Mouse (Mus musculus) liver, adult 2 months (tissue): ENCODE results near the gene Gadd45gip1. TPM values are rescaled to one million over a fixed set of nuclear protein-coding genes. Genes with fewer than 3 reads are reported as not detected.

Experiments
- DNase-seq: peaks from one replicate; pipeline ENCODE4 v3.0.0-alpha.2; 2011; ENCODE audit warnings: low read depth, low spot score; ENCODE audit errors: extremely low read depth
- H3K27ac ChIP-seq: fragments of 200-500 bp; replicated peaks from 2 replicates; pipeline ENCODE4 v1.5.1; 2012; ENCODE audit warnings: low read depth, mild to moderate bottlenecking, control low read depth, inconsistent platforms, low read length; ENCODE audit not compliant: insufficient read depth
- H3K27me3 ChIP-seq: fragments of 200-500 bp; 2 replicates; pipeline ENCODE4 v1.6.1; 2012; ENCODE audit warnings: mild to moderate bottlenecking, moderate library complexity, low read length, inconsistent platforms; ENCODE audit not compliant: control insufficient read depth, insufficient read depth
- H3K36me3 ChIP-seq: fragments of 200-500 bp; 2 replicates; pipeline ENCODE4 v1.6.1; 2012; ENCODE audit warnings: low read length, inconsistent platforms; ENCODE audit not compliant: control insufficient read depth, insufficient read depth
- H3K4me1 ChIP-seq: fragments of 200-500 bp; 2 replicates; pipeline ENCODE4 v1.6.1; 2011; ENCODE audit warnings: low read length; ENCODE audit not compliant: control insufficient read depth, insufficient read depth
- H3K4me3 ChIP-seq: fragments of 200-500 bp; 2 replicates; pipeline ENCODE4 v1.5.1; 2011; ENCODE audit warnings: low read depth, mild to moderate bottlenecking, control low read depth, low read length, moderate library complexity; ENCODE audit not compliant: insufficient read depth
- H3K79me2 ChIP-seq: fragments of 200-500 bp; 2 replicates; pipeline ENCODE4 v1.6.1; 2012; ENCODE audit warnings: inconsistent platforms, mild to moderate bottlenecking, low read length, moderate library complexity; ENCODE audit not compliant: control insufficient read depth, insufficient read depth
- H3K9ac ChIP-seq: fragments of 200-500 bp; 2 replicates; pipeline ENCODE4 v1.6.1; 2012; ENCODE audit warnings: low read depth, mild to moderate bottlenecking, control low read depth, inconsistent platforms, low read length
- CTCF ChIP-seq: fragments of 200-500 bp; IDR thresholded peaks from 2 replicates; pipeline ENCODE4 v1.5.1; 2011; ENCODE audit warnings: low read depth, low read length, control low read depth
- POLR2A ChIP-seq: fragments of 200-500 bp; IDR thresholded peaks from 2 replicates; pipeline ENCODE4 v1.6.1; 2011; ENCODE audit warnings: low read length, control low read depth; ENCODE audit not compliant: insufficient read depth; ENCODE audit errors: extremely low read depth
- WGBS: fragments of 180-500 bp; shearing (Covaris S2); methylation state at CpG from one replicate; pipeline ENCODE4 v1.1.7; 2018; 5-methylcytosine and 5-hydroxymethylcytosine counted together
- polyA plus RNA-seq: library from polyadenylated mRNA; depleted of rRNA; stranded (reverse); fragments of >200 nt; gene quantifications from 2 replicates; pipeline ENCODE4 v1.2.3, GENCODE M21; 2012
- total RNA-seq: library from RNA; depleted of rRNA; stranded (reverse); fragments of >200 nt; gene quantifications from 2 replicates; pipeline ENCODE4 v1.2.3, GENCODE M21; 2014

Gene Gadd45gip1
- total and polyA plus RNA-seq, 2 experiments: 26.7 to 34.2 TPM

GRCm38 (mm10) chr8:84840248-84840999 lies 9.1 kb downstream of the Gadd45gip1 start, which contains the start of gene Rad23a:
Rad23a (minus strand) TSS chr8:84840665.
- Histone ChIP-seq H3K27ac (peak within 1 kb of the TSS; percentile 70), H3K4me1 (peaks cover 14% of the 10 kb centered on the region), H3K4me3 (peak within 1 kb of the TSS; percentile 98), H3K79me2 (no peaks in the 10 kb centered on the region), H3K9ac (peak within 1 kb of the TSS; percentile 93), H3K36me3 (peaks cover 52% of the 10 kb centered on the region), H3K27me3 (no peaks in the 10 kb centered on the region)
- DNase-seq: peak; percentile 92
- TF ChIP-seq POLR2A (0 out of 2 replicates have a peak, but pooled peaks have one; percentile 67), CTCF (no peak)
- WGBS: under 1% methylated on average over 55 of the region's 55 CpGs

- TF ChIP-seq CTCF: no peak
- TF ChIP-seq POLR2A: no peak
- Histone ChIP-seq H3K79me2 (peaks cover 9% of the 10 kb centered on the region; the same call in 1 of the 2 replicates), H3K4me1 (peaks cover 14% of the 10 kb centered on the region), H3K36me3 (peaks cover 43% of the 10 kb centered on the region), H3K27me3 (no peaks in the 10 kb centered on the region), H3K27ac (no peak overlapping the region), H3K9ac (no peak overlapping the region), H3K4me3 (no peak overlapping the region)
- 20% methylated on average over 1 of the region's 1 CpGs for WGBS
- peak; percentile 43 for DNase-seq
Measured at GRCm38 (mm10) chr8:84841514-84841913, 10.2 kb downstream of the Gadd45gip1 start.

- 41% methylated on average over 9 of the region's 9 CpGs for WGBS
- no peak for TF ChIP-seq CTCF
- no peak for TF ChIP-seq POLR2A
- H3K27ac ChIP-seq: no peak overlapping the region
- no peaks in the 10 kb centered on the region for H3K27me3 ChIP-seq
- peaks cover 36% of the 10 kb centered on the region for H3K36me3 ChIP-seq
- H3K79me2 ChIP-seq: peaks cover 10% of the 10 kb centered on the region; the same call in 1 of the 2 replicates
- peak overlapping the region; percentile 3; the same call in 1 of the 2 replicates for H3K4me3 ChIP-seq
- peak; percentile 48 for DNase-seq
- peaks cover 21% of the 10 kb centered on the region for H3K4me1 ChIP-seq
- peak overlapping the region; percentile 9 for H3K9ac ChIP-seq
Measured at GRCm38 (mm10) chr8:84844397-84845070, 13.2 kb downstream of the Gadd45gip1 start.

- Histone ChIP-seq H3K27me3 (no peaks in the 10 kb centered on the region), H3K79me2 (peaks cover 10% of the 10 kb centered on the region; the same call in 1 of the 2 replicates), H3K27ac (peak overlapping the region; percentile 85), H3K36me3 (peaks cover 36% of the 10 kb centered on the region), H3K4me1 (peaks cover 21% of the 10 kb centered on the region), H3K9ac (peak overlapping the region; percentile 96), H3K4me3 (peak overlapping the region; percentile 91)
- 5% methylated on average over 12 of the region's 12 CpGs for WGBS
- TF ChIP-seq CTCF (peak; percentile 46), POLR2A (no peak)
- peak; percentile 66 for DNase-seq
Measured at GRCm38 (mm10) chr8:84845355-84846093, 14.2 kb downstream of the Gadd45gip1 start.

DNA sequence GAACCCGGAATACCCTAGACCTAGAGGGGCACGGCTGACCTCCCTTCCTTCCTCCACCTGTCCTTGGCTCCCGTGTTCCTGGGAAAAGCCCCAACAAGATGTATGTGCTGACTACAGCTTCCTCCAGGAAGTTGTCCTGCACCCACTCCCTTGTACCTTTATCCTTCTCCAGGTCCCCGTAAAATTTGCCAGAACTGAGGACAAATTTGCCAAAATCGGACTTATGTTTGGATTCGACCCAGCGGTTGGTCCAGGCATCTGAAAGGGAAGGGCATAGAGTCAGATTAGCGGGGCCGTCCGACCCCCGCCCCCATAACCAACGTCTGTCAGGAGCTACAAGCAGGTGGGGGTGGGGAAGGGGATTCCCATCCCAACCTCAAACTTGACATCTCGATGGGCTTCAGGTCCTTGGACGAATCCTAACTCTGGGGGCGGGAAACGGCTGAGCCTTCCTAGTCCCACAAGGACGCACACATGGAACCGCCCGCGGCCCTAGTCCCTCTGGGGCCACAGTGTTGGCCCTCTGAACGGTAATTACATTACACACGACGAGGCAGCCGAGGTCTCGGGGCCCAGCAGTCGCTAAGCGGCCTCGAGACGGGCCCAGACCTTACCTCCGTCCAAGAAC lies 14.9 kb downstream of the Gadd45gip1 start:
- WGBS: under 1% methylated on average over 30 of the region's 30 CpGs
- Histone ChIP-seq H3K36me3 (peaks cover 36% of the 10 kb centered on the region), H3K4me1 (peaks cover 21% of the 10 kb centered on the region)

More for the DNA sequence above, 14.9 kb downstream of the Gadd45gip1 start:
- DNase-seq: peak; percentile 37
- Histone ChIP-seq H3K27me3 (no peaks in the 10 kb centered on the region), H3K79me2 (peaks cover 10% of the 10 kb centered on the region; the same call in 1 of the 2 replicates), H3K9ac (peak overlapping the region; percentile 96), H3K4me3 (peak overlapping the region; percentile 91), H3K27ac (peak overlapping the region; percentile 85)
- no peak for TF ChIP-seq POLR2A
- TF ChIP-seq CTCF: no peak
